Mouse (Mus musculus): ENCODE measurements at regions not wholly inside any gene's neighbourhood (a gene's known extent, or its start where the extent isn't known, plus 50 kb on each side); places are given as distances from the start of the nearest gene placed in this dataset.
"Not testable (repeated sequence)": the region's sequence is repeated elsewhere in the genome, so short reads cannot be mapped to it uniquely, and the experiment has no call there.

GRCm38 (mm10) chr12:90565051-90565450 lies 173.2 kb downstream of the Dio2 start:
- no peaks in the 10 kb centered on the region for H3K36me3 ChIP-seq (replicated peaks; ENCODE audit: control insufficient read depth, insufficient read depth, low read length)
- no peaks in the 10 kb centered on the region for H3K4me1 ChIP-seq (ENCODE audit: control insufficient read depth, insufficient read depth)
- TF ChIP-seq CTCF (IDR thresholded peaks at IDR 0.05; ENCODE audit: low read depth) (no peak), EP300 (IDR thresholded peaks at IDR 0.05; ENCODE audit: low read depth) (no peak)
- no peak for ATAC-seq (ENCODE audit: insufficient read depth, low read depth)
- H3K27me3 ChIP-seq (ENCODE audit: control insufficient read depth, insufficient read depth, low read length): no peaks in the 10 kb centered on the region
- WGBS: 62% methylated on average over 3 of the region's 3 CpGs
- H3K4me2 ChIP-seq (ENCODE audit: low read depth, low read length): no peak overlapping the region
- H3K27ac ChIP-seq (ENCODE audit: low read depth): no peak overlapping the region
- no peaks in the 10 kb centered on the region for H3K9me3 ChIP-seq (replicated peaks; ENCODE audit: control insufficient read depth, low read length)
- H3K9ac ChIP-seq (replicated peaks; ENCODE audit: low read depth, low read length): no peak overlapping the region
- no peak for DNase-seq (ENCODE audit: low spot score)
- H3K4me3 ChIP-seq (ENCODE audit: low read depth, low read length): no peak overlapping the region

GRCm38 (mm10) chr12:90564594-90564993 lies 173.6 kb downstream of the Dio2 start:
- not testable (repeated sequence) for DNase-seq (ENCODE audit: low spot score); H3K9me3 ChIP-seq (replicated peaks; ENCODE audit: control insufficient read depth, low read length); H3K27me3 ChIP-seq (ENCODE audit: control insufficient read depth, insufficient read depth, low read length); H3K27ac ChIP-seq (ENCODE audit: low read depth); H3K4me2 ChIP-seq (ENCODE audit: low read depth, low read length); H3K4me1 ChIP-seq (ENCODE audit: control insufficient read depth, insufficient read depth); ATAC-seq (ENCODE audit: insufficient read depth, low read depth); H3K9ac ChIP-seq (replicated peaks; ENCODE audit: low read depth, low read length); H3K36me3 ChIP-seq (replicated peaks; ENCODE audit: control insufficient read depth, insufficient read depth, low read length); H3K4me3 ChIP-seq (ENCODE audit: low read depth, low read length)
- WGBS: 78% methylated on average over 17 of the region's 22 CpGs

GRCm38 (mm10) chr12:90542361-90542760 lies 195.9 kb downstream of the Dio2 start:
- ATAC-seq (ENCODE audit: insufficient read depth, low read depth): no peak

More at GRCm38 (mm10) chr12:90542361-90542760, 195.9 kb downstream of the Dio2 start:
- no peaks in the 10 kb centered on the region for H3K27me3 ChIP-seq (ENCODE audit: control insufficient read depth, insufficient read depth, low read length)
- H3K4me2 ChIP-seq (ENCODE audit: low read depth, low read length): no peak overlapping the region
- H3K9ac ChIP-seq (replicated peaks; ENCODE audit: low read depth, low read length): no peak overlapping the region
- no peaks in the 10 kb centered on the region for H3K36me3 ChIP-seq (replicated peaks; ENCODE audit: control insufficient read depth, insufficient read depth, low read length)
- TF ChIP-seq CTCF (IDR thresholded peaks at IDR 0.05; ENCODE audit: low read depth) (no peak), EP300 (IDR thresholded peaks at IDR 0.05; ENCODE audit: low read depth) (no peak)
- no peaks in the 10 kb centered on the region for H3K9me3 ChIP-seq (replicated peaks; ENCODE audit: control insufficient read depth, low read length)
- no peak overlapping the region for H3K27ac ChIP-seq (ENCODE audit: low read depth)
- no peak overlapping the region for H3K4me3 ChIP-seq (ENCODE audit: low read depth, low read length)
- 70% methylated on average over 5 of the region's 5 CpGs for WGBS
- H3K4me1 ChIP-seq (ENCODE audit: control insufficient read depth, insufficient read depth): no peaks in the 10 kb centered on the region
- DNase-seq (ENCODE audit: low spot score): no peak
